Mouse (Mus musculus) small intestine, adult 2 months (tissue): Measurements from ENCODE around the gene Fto.

Source experiments
- CTCF ChIP-seq: fragments of 200-500 bp; IDR thresholded peaks from 2 replicates; pipeline ENCODE4 v1.5.1; 2012; ENCODE audit warnings: low read depth, mild to moderate bottlenecking, control low read depth, inconsistent platforms, low read length, moderate library complexity, mixed read lengths; ENCODE audit not compliant: insufficient replicate concordance, insufficient read length; ENCODE audit errors: extremely low read depth
- POLR2A ChIP-seq: fragments of 200-500 bp; IDR thresholded peaks from 2 replicates; pipeline ENCODE4 v1.6.1; 2012; ENCODE audit warnings: low read depth, mild to moderate bottlenecking, control low read depth, inconsistent platforms, low read length, moderate library complexity

GRCm38 (mm10) chr8:91551775-91552538 is 238.6 kb downstream of the Fto start:
- TF ChIP-seq POLR2A (no peak), CTCF (no peak)
